Mouse (Mus musculus) CD8-positive naive resting alpha-beta T cell, adult 57 days (primary cell): Measurements from ENCODE around the gene Car11. TPM values are rescaled to one million over a fixed set of nuclear protein-coding genes. Genes with fewer than 3 reads are reported as not detected.

Experiments
- total RNA-seq: library from RNA; stranded (reverse); gene quantifications from one replicate; pipeline ENCODE4 v1.2.4, GENCODE M21; 2023

Car11 gene
- total RNA-seq: 5.0 TPM

GRCm38 (mm10) chr7:45699523-45700141 is at the start of gene Car11:
TSS of gene Car11 (plus strand) at chr7:45699843.

GRCm38 (mm10) chr7:45666161-45666560 is 33.5 kb upstream of the Car11 start, which contains the start of gene Fut2:
TSS of gene Fut2 (minus strand) at chr7:45666394.

DNA sequence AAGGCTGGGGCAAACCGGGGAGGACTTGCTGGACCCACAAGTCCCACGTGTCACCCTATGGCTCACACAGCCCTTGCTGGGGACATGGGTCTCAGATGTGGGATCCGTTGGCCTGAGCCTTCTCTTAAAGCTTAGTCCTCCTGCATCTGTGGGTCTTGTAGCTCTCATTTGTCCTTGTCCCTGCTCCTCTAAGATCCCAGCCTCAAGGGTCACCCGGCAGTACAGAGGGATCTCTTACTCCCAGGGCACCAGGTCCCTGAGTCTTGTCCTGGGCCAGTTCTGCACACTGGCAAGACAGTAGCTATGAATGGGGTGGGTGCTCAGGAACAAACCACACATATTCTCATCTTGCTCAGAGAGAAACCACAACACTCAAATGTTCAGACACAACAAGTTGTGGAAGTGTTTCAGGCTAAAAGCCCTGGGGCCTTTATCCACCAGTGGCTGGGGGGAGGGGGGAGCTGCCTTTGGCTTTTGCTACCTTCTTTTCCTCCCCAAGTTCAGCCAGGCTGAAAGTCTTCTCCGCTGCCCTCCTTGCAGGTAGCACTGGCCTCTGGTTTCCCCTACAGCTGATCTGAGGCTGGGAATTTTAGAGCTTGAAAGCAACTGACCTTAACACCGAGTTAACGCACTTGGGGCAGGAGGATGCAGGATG is 16.1 kb upstream of the Car11 start, which contains the start of gene Ntn5:
Gene Ntn5 (plus strand): TSS at position 627 of the 655 bp plus-strand sequence.

DNA sequence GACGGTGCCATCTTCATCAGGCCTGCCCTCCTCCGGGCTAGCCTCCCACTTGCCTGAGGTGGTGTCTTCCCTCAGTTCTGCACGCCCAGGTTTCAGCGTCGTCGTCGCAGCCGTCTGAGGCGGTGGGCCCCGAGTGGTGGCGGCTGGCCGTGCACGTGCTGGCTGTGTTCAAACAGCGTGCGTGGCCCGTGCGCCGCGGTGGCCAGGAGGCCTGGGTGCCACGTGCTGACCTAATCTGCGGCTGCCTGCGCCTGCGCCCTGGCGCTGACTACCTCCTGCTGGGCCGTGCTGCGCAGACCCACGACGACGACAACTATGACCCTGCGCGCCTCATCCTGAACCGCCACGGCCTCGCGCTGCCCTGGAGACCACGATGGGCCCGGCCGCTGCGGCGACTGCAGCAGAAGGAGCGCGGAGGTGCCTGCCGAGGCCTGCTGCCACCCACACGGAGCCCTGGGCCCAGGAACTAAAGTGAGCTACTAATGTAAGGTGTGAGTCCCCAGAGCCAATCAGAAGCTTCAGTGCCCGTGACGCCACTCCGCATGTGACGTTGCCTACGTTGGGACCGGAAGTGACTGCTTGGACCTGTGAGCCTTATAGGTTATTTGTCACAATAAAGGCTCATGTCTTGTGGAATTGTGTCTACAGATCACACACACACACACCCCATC is 5.6 kb upstream of the Car11 start, which contains the start of gene Sec1:
Gene Sec1 (minus strand): TSS at position 482 of the 671 bp plus-strand sequence.

GRCm38 (mm10) chr7:45704730-45705442 is 5.2 kb downstream of the Car11 start, which contains the start of gene Dbp:
TSS of gene Dbp (plus strand) at chr7:45705088.

GRCm38 (mm10) chr7:45715090-45715708 is 15.6 kb downstream of the Car11 start, which contains the start of gene Rpl18:
TSS of gene Rpl18 (plus strand) at chr7:45715457.

DNA sequence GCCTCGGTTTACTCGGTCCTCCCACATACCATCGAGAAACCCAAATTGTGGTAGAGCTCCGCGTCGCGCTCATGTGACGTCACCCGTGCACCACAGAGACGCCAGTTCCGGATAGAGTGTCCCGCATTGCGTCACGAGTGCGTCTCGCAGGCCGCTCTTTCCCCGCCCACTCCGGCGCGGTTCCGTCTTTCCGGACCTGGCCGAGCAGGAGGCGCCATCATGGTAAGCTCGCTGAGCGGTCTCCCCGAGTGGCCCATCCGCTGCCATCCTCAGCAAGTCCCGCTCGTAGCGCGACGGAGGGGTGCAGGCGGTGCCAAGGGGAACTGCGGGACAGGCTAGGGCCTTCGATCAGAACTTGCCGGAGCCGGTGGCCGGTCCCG is 18.3 kb downstream of the Car11 start, which contains the start of gene Sphk2:
Gene Sphk2 (minus strand): TSS at position 85 of the 380 bp plus-strand sequence.

GRCm38 (mm10) chr7:45720413-45721233 is 21.0 kb downstream of the Car11 start, which contains the start of gene Fam83e:
TSS of gene Fam83e (plus strand) at chr7:45721212.

DNA sequence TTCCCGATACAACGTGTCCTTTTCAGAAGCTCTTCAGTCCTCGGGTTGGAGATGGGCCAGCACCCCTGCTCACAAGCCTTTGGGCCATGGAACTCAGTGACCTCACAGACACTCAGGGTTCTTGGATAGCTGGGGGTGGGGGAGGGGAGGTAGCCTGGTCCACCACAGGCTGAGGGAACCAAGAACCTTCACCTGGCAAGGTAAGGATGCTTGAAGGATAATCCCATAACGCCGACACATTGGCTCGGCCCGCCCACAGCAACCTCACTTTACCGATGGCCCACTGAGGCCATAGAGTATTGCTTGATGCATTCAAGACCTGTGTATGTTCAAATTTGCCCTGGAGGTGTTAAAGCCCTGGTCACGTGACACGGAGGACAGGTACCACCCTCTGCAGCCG is 26.1 kb downstream of the Car11 start, which contains the start of gene Spaca4:
Gene Spaca4 (minus strand): TSS at position 101 of the 400 bp plus-strand sequence.

Other genes with a start within 250 kb of the Car11 start
- 405 TPM for gene Ftl1, start 240.0 kb upstream of the Car11 start, total RNA-seq
- 82.1 TPM for gene Bax, start 232.9 kb upstream of the Car11 start, total RNA-seq
- gene Tulp2, start 218.0 kb upstream of the Car11 start, total RNA-seq: not detected
- not detected for gene Gm45808, start 213.0 kb upstream of the Car11 start, total RNA-seq
- 1.1 TPM for gene Dhdh, start 211.0 kb upstream of the Car11 start, total RNA-seq
- 78.1 TPM for gene Nucb1, start 189.4 kb upstream of the Car11 start, total RNA-seq
- gene Ppp1r15a, start 173.6 kb upstream of the Car11 start, total RNA-seq: 996 TPM
- gene Plekha4, start 173.5 kb upstream of the Car11 start, total RNA-seq: 0.77 TPM
- not detected for gene Hsd17b14, start 144.9 kb upstream of the Car11 start, total RNA-seq
- gene Bcat2, start 129.7 kb upstream of the Car11 start, total RNA-seq: 29.1 TPM
- gene Fgf21, start 84.4 kb upstream of the Car11 start, total RNA-seq: not detected
- gene Fut1, start 82.6 kb upstream of the Car11 start, total RNA-seq: 0.18 TPM
- 0.28 TPM for gene Izumo1, start 78.0 kb upstream of the Car11 start, total RNA-seq
- 0.52 TPM for gene Rasip1, start 72.4 kb upstream of the Car11 start, total RNA-seq
- gene Mamstr, start 59.9 kb upstream of the Car11 start, total RNA-seq: not detected
- not detected for gene Fut2, start 33.4 kb upstream of the Car11 start, total RNA-seq
- not detected for gene Ntn5, start 15.8 kb upstream of the Car11 start, total RNA-seq
- gene Sec1, start 5.4 kb upstream of the Car11 start, total RNA-seq: not detected
- gene Dbp, start 5.2 kb downstream of the Car11 start, total RNA-seq: 34.2 TPM
- 3,071 TPM for gene Rpl18, start 15.6 kb downstream of the Car11 start, total RNA-seq
- 30.4 TPM for gene Sphk2, start 18.2 kb downstream of the Car11 start, total RNA-seq
- gene Fam83e, start 21.4 kb downstream of the Car11 start, total RNA-seq: 3.1 TPM
- not detected for gene Spaca4, start 26.0 kb downstream of the Car11 start, total RNA-seq
- 1.1 TPM for gene Lmtk3, start 83.9 kb downstream of the Car11 start, total RNA-seq
- gene Sult2b1, start 84.8 kb downstream of the Car11 start, total RNA-seq: 3.8 TPM
- gene Cyth2, start 114.7 kb downstream of the Car11 start, total RNA-seq: 119 TPM
- 3.9 TPM for gene Kcnj14, start 124.9 kb downstream of the Car11 start, total RNA-seq
- gene Grwd1, start 131.1 kb downstream of the Car11 start, total RNA-seq: 37.0 TPM
- gene Kdelr1, start 172.9 kb downstream of the Car11 start, total RNA-seq: 60.4 TPM
- gene Grin2d, start 178.5 kb downstream of the Car11 start, total RNA-seq: 0.43 TPM
- gene Syngr4, start 196.9 kb downstream of the Car11 start, total RNA-seq: not detected
- gene Tmem143, start 197.1 kb downstream of the Car11 start, total RNA-seq: 8.9 TPM
- gene Emp3, start 221.6 kb downstream of the Car11 start, total RNA-seq: 353 TPM
- 1.7 TPM for gene Ccdc114, start 224.2 kb downstream of the Car11 start, total RNA-seq